Mouse (Mus musculus): Measurements from ENCODE around the gene Syp. TPM values are rescaled to one million over a fixed set of nuclear protein-coding genes. Genes with fewer than 3 reads are reported as not detected.
A peak's percentile ranks its signal among the peaks of the same experiment; 100 is the strongest.

Syp gene
- polyA plus RNA-seq, 1 experiment from 2014 or later: 3.4 TPM

DNA sequence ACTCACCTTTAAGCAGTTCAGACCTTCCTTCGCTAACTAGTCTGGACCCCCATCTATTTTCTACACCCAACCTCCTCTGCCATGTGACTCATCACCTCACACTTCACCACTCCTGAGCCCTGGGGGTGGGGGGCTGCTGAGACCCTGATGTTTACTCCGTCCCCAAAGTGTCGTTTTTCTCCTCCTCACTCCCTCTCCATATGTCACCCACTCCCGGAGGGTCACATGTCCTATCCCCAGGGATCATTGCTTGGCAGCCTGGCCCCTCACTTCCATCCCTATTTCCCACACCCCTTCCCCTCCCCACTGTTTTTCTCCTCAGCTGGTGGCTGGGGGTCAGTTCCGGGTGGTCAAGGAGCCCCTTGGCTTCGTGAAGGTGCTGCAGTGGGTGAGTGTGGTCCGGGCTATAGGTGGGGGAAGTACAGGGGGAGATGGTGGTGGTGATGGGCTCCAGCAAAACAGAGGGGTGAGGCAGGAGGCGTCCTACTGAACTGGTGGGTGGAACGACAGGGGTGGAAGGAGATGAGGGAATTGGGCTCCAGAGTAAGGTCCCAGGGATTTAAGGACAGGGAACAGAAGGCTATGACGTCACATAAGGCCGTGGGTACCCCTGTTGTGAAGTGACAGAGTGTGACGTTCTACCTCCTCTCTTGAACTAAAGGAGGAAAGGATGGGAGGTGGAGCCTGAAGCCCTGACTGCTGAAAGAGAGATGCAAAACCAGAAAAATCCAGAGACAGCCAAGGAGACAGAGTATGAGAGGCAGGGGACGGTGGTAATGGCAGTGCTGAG is 1.5 kb downstream of the Syp start:
- H3K9ac ChIP-seq: no peak overlapping the region
- ATAC-seq (ENCODE audit: borderline replicate concordance, extremely low read depth, low FRiP score, low TSS enrichment): no peak
- H3K36me3 ChIP-seq: no peaks in the 10 kb centered on the region
- H3K4me3 ChIP-seq: no peak overlapping the region
- peaks cover 7% of the 10 kb centered on the region; the same call in 1 of the 2 replicates for H3K27me3 ChIP-seq
- H3K9me3 ChIP-seq: no peaks in the 10 kb centered on the region
- no peak overlapping the region for H3K4me2 ChIP-seq
- 13% methylated on average over 13 of the region's 13 CpGs for WGBS
- no peaks in the 10 kb centered on the region for H3K4me1 ChIP-seq
- H3K27ac ChIP-seq: no peak overlapping the region

DNA sequence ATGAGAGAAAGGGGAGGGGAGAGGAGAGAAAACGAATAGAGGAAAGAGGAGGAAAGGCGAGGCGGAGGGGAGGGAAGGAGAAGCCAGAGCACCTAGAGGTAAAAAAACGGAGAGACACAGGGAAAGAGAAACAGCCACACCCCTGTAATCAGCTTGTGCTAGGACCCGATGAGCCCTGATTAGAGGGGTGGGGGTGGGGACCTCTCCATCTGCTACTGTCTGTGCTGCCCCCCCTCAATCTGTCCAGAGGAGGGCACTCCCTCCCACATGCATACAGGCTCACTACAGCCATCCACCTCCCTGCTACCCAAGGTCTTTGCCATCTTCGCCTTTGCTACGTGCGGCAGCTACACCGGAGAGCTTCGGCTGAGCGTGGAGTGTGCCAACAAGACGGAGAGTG is 2.5 kb downstream of the Syp start:
- peaks cover 7% of the 10 kb centered on the region; the same call in 1 of the 2 replicates for H3K27me3 ChIP-seq
- no peak overlapping the region for H3K4me3 ChIP-seq
- H3K4me2 ChIP-seq: no peak overlapping the region
- no peaks in the 10 kb centered on the region for H3K36me3 ChIP-seq
- H3K4me1 ChIP-seq: no peaks in the 10 kb centered on the region
- no peaks in the 10 kb centered on the region for H3K9me3 ChIP-seq
- WGBS: 16% methylated on average over 12 of the region's 12 CpGs
- no peak for ATAC-seq (ENCODE audit: borderline replicate concordance, extremely low read depth, low FRiP score, low TSS enrichment)
- no peak overlapping the region for H3K27ac ChIP-seq
- no peak overlapping the region for H3K9ac ChIP-seq

DNA sequence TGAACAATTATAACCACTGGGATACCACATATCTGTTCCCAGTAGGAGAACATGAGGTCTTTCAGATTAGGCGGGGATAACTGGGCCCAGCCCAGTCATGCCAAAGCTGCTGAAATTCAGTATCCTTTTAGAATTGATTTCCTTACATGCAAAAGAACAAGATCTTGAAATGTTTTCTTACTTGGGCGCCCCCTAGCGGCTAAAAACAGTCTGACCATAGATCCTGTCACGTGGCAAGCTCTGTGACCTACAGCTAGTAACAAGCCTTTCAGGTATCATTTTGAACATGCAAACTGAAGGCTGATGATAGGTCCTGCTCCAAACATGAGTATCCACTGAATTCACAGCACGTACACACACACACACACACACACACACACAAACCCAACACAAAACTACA is 7.1 kb downstream of the Syp start:
- Histone ChIP-seq H3K27ac (no peak overlapping the region), H3K9me3 (no peaks in the 10 kb centered on the region), H3K4me3 (no peak overlapping the region), H3K36me3 (no peaks in the 10 kb centered on the region), H3K4me1 (no peaks in the 10 kb centered on the region), H3K4me2 (no peak overlapping the region), H3K27me3 (no peaks in the 10 kb centered on the region), H3K9ac (no peak overlapping the region)
- no peak for ATAC-seq (ENCODE audit: borderline replicate concordance, extremely low read depth, low FRiP score, low TSS enrichment)
- whole genome bisulfite sequencing: 8% methylated on average over 5 of the region's 5 CpGs

DNA sequence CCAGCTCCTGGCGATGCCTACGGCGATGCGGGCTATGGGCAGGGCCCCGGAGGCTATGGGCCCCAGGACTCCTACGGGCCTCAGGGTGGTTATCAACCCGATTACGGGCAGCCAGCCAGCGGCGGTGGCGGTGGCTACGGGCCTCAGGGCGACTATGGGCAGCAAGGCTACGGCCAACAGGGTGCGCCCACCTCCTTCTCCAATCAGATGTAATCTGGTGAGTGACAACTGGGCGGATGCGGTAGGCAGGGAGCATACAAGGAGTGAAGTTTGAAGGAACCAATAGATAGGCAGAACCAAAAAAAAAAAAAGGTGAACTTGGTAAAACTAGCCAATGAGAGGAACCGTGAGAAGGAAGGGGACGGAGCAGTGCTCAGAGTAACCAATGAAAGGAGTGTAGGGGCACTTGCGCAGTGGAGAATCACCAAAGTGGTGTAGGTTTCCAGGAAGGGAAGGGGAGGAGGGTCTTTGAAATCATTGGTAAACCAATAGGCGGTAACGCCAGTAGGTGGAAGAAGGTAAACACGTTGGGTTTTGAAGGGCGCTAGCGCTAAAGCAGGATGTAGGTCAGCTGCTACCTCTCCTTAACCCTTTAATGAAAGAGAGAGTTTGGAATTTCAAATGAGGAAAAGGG is 10.5 kb downstream of the Syp start:
- H3K4me1 ChIP-seq: no peaks in the 10 kb centered on the region

DNA sequence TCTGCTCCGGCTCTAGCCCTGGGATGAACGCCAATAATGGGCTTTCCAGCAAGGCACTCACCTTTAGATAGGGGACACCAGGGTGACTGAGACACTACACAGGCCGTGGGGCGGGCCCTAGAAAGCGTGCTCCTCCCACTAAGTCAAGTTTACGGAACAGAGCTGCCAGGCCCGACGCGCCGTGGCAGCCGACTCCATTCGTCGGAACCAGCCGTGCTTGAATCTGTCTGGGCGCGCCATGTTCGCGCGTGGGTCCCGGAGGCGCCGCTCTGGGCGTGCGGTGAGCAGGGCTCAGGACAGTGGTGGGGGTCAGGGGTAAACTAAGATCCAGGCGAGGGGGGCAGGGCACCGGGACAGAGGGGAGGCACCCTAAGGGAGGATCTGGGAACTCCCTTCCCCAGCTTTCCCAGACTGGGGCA is 19.0 kb downstream of the Syp start, which contains the start of gene Prickle3:
Gene Prickle3 (plus strand): TSS at position 40 of the 419 bp plus-strand sequence.
- H3K27me3 ChIP-seq: no peaks in the 10 kb centered on the region
- H3K9ac ChIP-seq: peak within 1 kb of the TSS; percentile 62
- H3K27ac ChIP-seq: peak within 1 kb of the TSS; percentile 69
- peak; percentile 64; the same call in 1 of the 2 replicates for ATAC-seq (ENCODE audit: borderline replicate concordance, extremely low read depth, low FRiP score, low TSS enrichment)
- peaks cover 11% of the 10 kb centered on the region for H3K4me1 ChIP-seq
- peak within 1 kb of the TSS; percentile 60 for H3K4me2 ChIP-seq
- no peaks in the 10 kb centered on the region for H3K36me3 ChIP-seq
- WGBS: 17% methylated on average over 26 of the region's 26 CpGs
- no peaks in the 10 kb centered on the region for H3K9me3 ChIP-seq
- peak within 1 kb of the TSS; percentile 55 for H3K4me3 ChIP-seq

More for the DNA sequence above, 10.5 kb downstream of the Syp start:
- 23% methylated on average over 24 of the region's 25 CpGs for WGBS
- peak overlapping the region; percentile 60 for H3K4me2 ChIP-seq
- H3K36me3 ChIP-seq: no peaks in the 10 kb centered on the region
- peak overlapping the region; percentile 80 for H3K27ac ChIP-seq
- peak overlapping the region; percentile 51 for H3K4me3 ChIP-seq
- peak; percentile 97 for ATAC-seq (ENCODE audit: borderline replicate concordance, extremely low read depth, low FRiP score, low TSS enrichment)
- H3K9me3 ChIP-seq: no peaks in the 10 kb centered on the region
- H3K9ac ChIP-seq: peak overlapping the region; percentile 74
- no peaks in the 10 kb centered on the region for H3K27me3 ChIP-seq

DNA sequence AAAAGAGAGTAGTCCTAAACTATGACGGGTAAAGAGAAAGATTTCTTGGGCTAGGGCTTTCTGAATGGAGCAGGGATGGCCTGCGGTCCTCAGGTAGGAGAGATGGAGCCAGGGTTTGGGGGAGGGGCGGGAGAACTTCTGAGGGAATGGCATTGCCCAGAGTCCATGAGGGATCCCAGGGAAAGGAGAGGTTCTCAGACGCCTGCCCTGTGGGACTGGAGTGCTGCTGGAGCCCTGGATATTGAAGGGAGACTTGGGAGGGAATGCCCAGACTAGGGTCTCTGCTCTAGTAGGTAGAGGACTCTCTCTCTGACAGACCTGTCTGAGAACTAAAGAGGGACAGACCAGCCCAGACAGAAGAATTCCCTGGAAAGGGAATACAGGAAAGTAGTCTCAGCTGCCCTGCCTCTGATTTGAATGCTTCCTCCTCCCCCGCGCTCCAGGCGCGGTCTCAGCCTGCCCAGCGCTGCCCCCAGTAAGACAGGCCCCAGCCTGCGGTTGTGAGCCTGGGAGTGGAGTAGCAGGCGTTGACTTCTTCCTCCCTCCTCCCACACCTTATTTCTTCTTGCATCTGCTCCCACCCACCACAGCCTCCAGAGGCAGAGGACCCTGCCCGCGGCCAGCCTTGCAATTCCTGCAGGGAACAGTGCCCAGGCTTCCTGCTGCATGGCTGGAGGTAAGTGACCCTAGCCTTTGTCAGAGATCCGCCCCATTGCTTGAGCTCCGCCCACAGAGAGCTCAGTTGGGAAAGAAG is 19.9 kb downstream of the Syp start:
- Histone ChIP-seq H3K4me1 (peaks cover 11% of the 10 kb centered on the region), H3K9ac (peak overlapping the region; percentile 62; the same call in 1 of the 2 replicates), H3K4me3 (peak overlapping the region; percentile 55), H3K9me3 (no peaks in the 10 kb centered on the region), H3K36me3 (no peaks in the 10 kb centered on the region), H3K27me3 (no peaks in the 10 kb centered on the region), H3K27ac (peak overlapping the region; percentile 69), H3K4me2 (peak overlapping the region; percentile 60)
- 12% methylated on average over 14 of the region's 15 CpGs for WGBS
- ATAC-seq (ENCODE audit: borderline replicate concordance, extremely low read depth, low FRiP score, low TSS enrichment): peak; percentile 69

DNA sequence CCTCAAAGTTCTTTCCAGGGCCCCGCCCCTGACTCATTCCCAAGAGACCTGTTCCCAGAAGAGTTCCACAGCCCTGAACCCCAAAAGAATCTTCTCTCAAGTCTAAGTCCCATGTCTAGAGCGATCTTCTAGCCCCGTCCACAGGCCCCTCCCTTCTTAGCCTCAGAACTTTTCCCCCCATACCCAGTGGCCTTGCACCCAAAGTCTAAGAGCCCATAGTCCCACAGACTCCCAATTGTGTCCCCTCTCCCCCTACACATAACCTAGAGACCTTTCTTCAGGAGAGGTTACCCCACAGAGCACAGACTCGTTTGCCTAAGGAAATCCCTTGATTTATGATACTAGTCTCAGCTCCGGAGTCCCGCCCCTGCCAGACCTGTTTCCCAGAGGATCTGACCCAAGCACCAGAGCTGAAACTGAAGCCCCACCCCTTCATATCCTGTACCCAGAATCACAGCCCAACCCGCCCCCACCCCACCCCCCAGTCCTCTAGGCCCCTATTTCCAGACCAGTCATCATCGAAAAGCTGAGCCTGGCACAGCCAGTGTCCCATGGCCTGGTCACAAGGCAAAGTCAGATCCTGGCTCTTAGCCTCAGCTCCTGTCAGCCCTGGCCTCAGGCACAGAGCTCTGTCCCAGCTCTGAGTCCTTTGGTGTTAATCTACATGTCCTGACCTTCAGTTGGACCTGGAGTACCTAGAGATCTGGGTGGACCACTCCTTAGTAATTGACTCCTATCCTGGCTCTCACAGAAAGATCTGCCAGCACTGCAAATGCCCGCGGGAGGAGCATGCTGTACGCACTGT is 20.7 kb downstream of the Syp start:
- peak; percentile 19; the same call in 1 of the 2 replicates for ATAC-seq (ENCODE audit: borderline replicate concordance, extremely low read depth, low FRiP score, low TSS enrichment)
- Histone ChIP-seq H3K4me3 (no peak overlapping the region; the same call in 1 of the 2 replicates), H3K9ac (no peak overlapping the region), H3K9me3 (no peaks in the 10 kb centered on the region), H3K27ac (peak overlapping the region; percentile 55; the same call in 1 of the 2 replicates), H3K4me1 (peaks cover 11% of the 10 kb centered on the region), H3K4me2 (peak overlapping the region; percentile 60), H3K36me3 (peaks cover 3% of the 10 kb centered on the region; the same call in 1 of the 2 replicates), H3K27me3 (no peaks in the 10 kb centered on the region)
- 47% methylated on average over 11 of the region's 11 CpGs for WGBS

DNA sequence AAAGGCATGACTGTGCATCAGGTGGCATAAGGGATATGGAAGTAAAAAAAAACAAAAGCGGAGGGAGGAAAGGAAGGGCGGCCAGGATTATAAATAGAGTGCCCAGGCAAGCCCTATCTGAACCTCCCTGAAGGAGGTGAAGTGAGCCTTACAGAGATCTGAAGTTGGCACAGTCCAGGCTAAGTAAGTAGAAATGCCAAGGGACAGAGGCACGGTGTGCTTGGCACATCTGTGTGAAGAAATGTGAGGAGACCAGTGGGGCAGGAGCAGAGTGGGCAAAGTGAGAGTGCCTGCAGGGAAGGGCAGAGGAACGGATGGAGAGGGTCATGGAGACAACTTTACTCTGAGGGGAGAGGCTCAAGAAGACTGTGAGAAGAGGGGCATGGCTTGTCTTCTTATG is 22.8 kb downstream of the Syp start:
- no peak overlapping the region for H3K4me3 ChIP-seq
- H3K9me3 ChIP-seq: no peaks in the 10 kb centered on the region
- no peak overlapping the region for H3K27ac ChIP-seq
- peaks cover 11% of the 10 kb centered on the region for H3K4me1 ChIP-seq
- 66% methylated on average over 4 of the region's 4 CpGs for WGBS
- H3K27me3 ChIP-seq: no peaks in the 10 kb centered on the region
- ATAC-seq (ENCODE audit: borderline replicate concordance, extremely low read depth, low FRiP score, low TSS enrichment): no peak
- H3K36me3 ChIP-seq: peaks cover 4% of the 10 kb centered on the region; the same call in 1 of the 2 replicates
- H3K9ac ChIP-seq: no peak overlapping the region
- no peak overlapping the region for H3K4me2 ChIP-seq

DNA sequence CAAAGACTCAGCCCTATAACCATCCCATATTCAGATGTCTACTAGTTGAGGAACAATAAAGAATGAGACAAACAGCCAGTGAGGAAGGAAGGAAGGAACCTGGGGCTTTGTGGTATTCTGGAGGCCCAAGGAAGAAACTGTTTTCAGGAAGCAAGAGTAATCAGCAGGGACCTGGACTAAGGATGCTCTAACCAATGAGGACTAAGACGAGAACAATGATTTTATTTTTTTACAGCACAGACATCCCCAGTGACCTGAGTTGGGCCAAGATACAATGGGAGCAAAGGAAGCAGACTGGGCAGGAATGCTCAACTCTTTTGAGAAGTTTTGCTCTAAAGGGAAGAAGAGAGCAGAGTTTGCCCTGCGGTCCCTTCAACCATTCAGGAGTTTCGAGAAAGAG is 24.7 kb downstream of the Syp start:
- H3K4me2 ChIP-seq: no peak overlapping the region
- H3K27me3 ChIP-seq: no peaks in the 10 kb centered on the region
- no peak for ATAC-seq (ENCODE audit: borderline replicate concordance, extremely low read depth, low FRiP score, low TSS enrichment)
- H3K36me3 ChIP-seq: peaks cover 11% of the 10 kb centered on the region; the same call in 1 of the 2 replicates
- H3K9me3 ChIP-seq: no peaks in the 10 kb centered on the region
- H3K27ac ChIP-seq: peak overlapping the region; percentile 63; the same call in 1 of the 2 replicates
- H3K4me1 ChIP-seq: peaks cover 8% of the 10 kb centered on the region
- H3K9ac ChIP-seq: no peak overlapping the region
- 76% methylated on average over 3 of the region's 3 CpGs for WGBS
- no peak overlapping the region for H3K4me3 ChIP-seq

DNA sequence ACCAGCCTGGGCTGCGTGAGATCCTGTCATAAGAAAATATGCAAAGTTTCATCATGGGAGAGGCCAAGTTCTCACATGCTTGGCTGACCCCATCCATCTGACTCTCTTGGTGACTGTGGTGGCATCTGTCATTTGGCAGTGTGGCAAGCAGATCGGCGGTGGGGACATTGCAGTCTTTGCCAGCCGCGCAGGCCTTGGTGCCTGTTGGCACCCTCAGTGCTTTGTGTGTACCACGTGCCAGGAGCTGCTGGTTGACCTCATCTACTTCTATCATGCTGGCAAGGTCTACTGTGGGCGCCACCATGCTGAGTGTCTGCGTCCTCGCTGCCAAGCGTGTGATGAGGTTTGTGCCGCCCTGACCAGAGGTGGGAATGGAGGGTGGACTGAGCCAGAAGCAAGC is 26.5 kb downstream of the Syp start:
- no peak overlapping the region for H3K9ac ChIP-seq
- H3K4me3 ChIP-seq: no peak overlapping the region
- no peak overlapping the region for H3K4me2 ChIP-seq
- no peaks in the 10 kb centered on the region for H3K27me3 ChIP-seq
- peaks cover 11% of the 10 kb centered on the region; the same call in 1 of the 2 replicates for H3K36me3 ChIP-seq
- H3K27ac ChIP-seq: no peak overlapping the region
- WGBS: 89% methylated on average over 11 of the region's 11 CpGs
- H3K9me3 ChIP-seq: no peaks in the 10 kb centered on the region
- no peak for ATAC-seq (ENCODE audit: borderline replicate concordance, extremely low read depth, low FRiP score, low TSS enrichment)
- H3K4me1 ChIP-seq: no peaks in the 10 kb centered on the region

Data from lung, embryonic 15.5 days (tissue).